19 mouse cellular contexts compared by ENCODE assay signal in genomic region chr6:22937126-22937525, GRCm38 (mm10).
DNase-seq lines count a peak whose midpoint lies in the region; ATAC-seq and TF ChIP-seq lines count a peak whose summit lies in the region.
"Had no signal": no experiment of that assay in that cellular context is flagged by ENCODE, and none has a peak within 500 bp of the region (broad histone marks: within the 10 kb centered on the region; RNA-seq: fewer than 3 reads in every experiment).

No protein-coding gene starts in this region.

- 0 out of 2 replicates have a peak overlapping the region, but pooled peaks have one; percentile 14 for H3K27ac ChIP-seq in forebrain, embryonic 15.5 days (replicated peaks)
- H3K27ac ChIP-seq in forebrain, embryonic 16.5 days (ENCODE audit: low read length): no peak overlapping the region
- peak overlapping the region; percentile 51 for H3K27ac ChIP-seq in midbrain, embryonic 13.5 days
- H3K27ac ChIP-seq in midbrain, embryonic 10.5 days (replicated peaks): no peak overlapping the region
- H3K27ac ChIP-seq in hindbrain, embryonic 16.5 days (ENCODE audit: low read depth, low read length): peak overlapping the region; percentile 51
- H3K27ac ChIP-seq in hindbrain, postnatal 0 days: no peak overlapping the region
- H3K27ac ChIP-seq: embryonic facial prominence, embryonic 13.5 days; forebrain, embryonic 13.5 days; heart, adult 2 months; heart, embryonic 15.5 days had no signal

- WGBS in forebrain, embryonic 15.5 days: 34% methylated on average over 4 of the region's 4 CpGs
- 25% methylated on average over 4 of the region's 4 CpGs for WGBS in forebrain, embryonic 16.5 days
- WGBS in midbrain, embryonic 13.5 days: 33% methylated on average over 4 of the region's 4 CpGs
- 75% methylated on average over 4 of the region's 4 CpGs for WGBS in midbrain, embryonic 10.5 days
- 45% methylated on average over 4 of the region's 4 CpGs for WGBS in hindbrain, embryonic 16.5 days
- WGBS in hindbrain, postnatal 0 days: 43% methylated on average over 4 of the region's 4 CpGs

- no peak for ATAC-seq in forebrain, embryonic 15.5 days (replicated peaks)
- no peak for ATAC-seq in forebrain, embryonic 16.5 days
- ATAC-seq in midbrain, embryonic 13.5 days: peak; percentile 61
- 0 out of 2 replicates have a peak, but pooled peaks have one; percentile 43 for ATAC-seq in hindbrain, embryonic 16.5 days
- peak; percentile 31; the same call in 1 of the 2 replicates for ATAC-seq in hindbrain, postnatal 0 days

- no peak overlapping the region for H3K4me2 ChIP-seq in forebrain, embryonic 15.5 days (replicated peaks)
- H3K4me2 ChIP-seq in forebrain, embryonic 16.5 days (ENCODE audit: low read length): no peak overlapping the region
- H3K4me2 ChIP-seq in midbrain, embryonic 13.5 days (replicated peaks): no peak overlapping the region
- no peak overlapping the region for H3K4me2 ChIP-seq in hindbrain, embryonic 16.5 days (ENCODE audit: low read length)
- H3K4me2 ChIP-seq in hindbrain, postnatal 0 days (ENCODE audit: low read depth, low read length): no peak overlapping the region
- H3K4me2 ChIP-seq: embryonic facial prominence, embryonic 13.5 days; forebrain, embryonic 13.5 days; heart, embryonic 11.5 days; heart, embryonic 15.5 days had no signal

- no peak for TF ChIP-seq CTCF in hindbrain, postnatal 0 days (IDR thresholded peaks at IDR 0.05; ENCODE audit: low read depth)

- no peaks in the 10 kb centered on the region for H3K36me3 ChIP-seq in forebrain, embryonic 15.5 days
- H3K36me3 ChIP-seq in forebrain, embryonic 16.5 days (ENCODE audit: control insufficient read depth, insufficient read depth): no peaks in the 10 kb centered on the region
- H3K36me3 ChIP-seq in midbrain, embryonic 13.5 days: no peaks in the 10 kb centered on the region
- no peaks in the 10 kb centered on the region for H3K36me3 ChIP-seq in midbrain, embryonic 10.5 days
- no peaks in the 10 kb centered on the region for H3K36me3 ChIP-seq in hindbrain, embryonic 16.5 days (ENCODE audit: control insufficient read depth, insufficient read depth, low read length)
- no peaks in the 10 kb centered on the region for H3K36me3 ChIP-seq in hindbrain, postnatal 0 days (ENCODE audit: insufficient read depth, low read length)
- H3K36me3 ChIP-seq: embryonic facial prominence, embryonic 13.5 days; heart, embryonic 15.5 days had no signal

- peaks cover 38% of the 10 kb centered on the region for H3K4me1 ChIP-seq in forebrain, embryonic 15.5 days
- H3K4me1 ChIP-seq in forebrain, embryonic 16.5 days (replicated peaks; ENCODE audit: control insufficient read depth, insufficient read depth, low read length): peaks cover 31% of the 10 kb centered on the region
- H3K4me1 ChIP-seq in midbrain, embryonic 13.5 days (replicated peaks): peaks cover 16% of the 10 kb centered on the region
- peaks cover 10% of the 10 kb centered on the region; the same call in 1 of the 2 replicates for H3K4me1 ChIP-seq in midbrain, embryonic 10.5 days
- peaks cover 10% of the 10 kb centered on the region for H3K4me1 ChIP-seq in hindbrain, embryonic 16.5 days (ENCODE audit: control insufficient read depth, insufficient read depth, low read depth, low read length)
- H3K4me1 ChIP-seq in hindbrain, postnatal 0 days (ENCODE audit: insufficient read depth, low read length): peaks cover 8% of the 10 kb centered on the region; the same call in 1 of the 2 replicates
- H3K4me1 ChIP-seq: embryonic facial prominence, embryonic 13.5 days; heart, embryonic 15.5 days had no signal

- H3K4me3 ChIP-seq in forebrain, embryonic 15.5 days: no peak overlapping the region
- no peak overlapping the region for H3K4me3 ChIP-seq in forebrain, embryonic 16.5 days (replicated peaks; ENCODE audit: low read length)
- no peak overlapping the region for H3K4me3 ChIP-seq in midbrain, embryonic 13.5 days (replicated peaks)
- no peak overlapping the region for H3K4me3 ChIP-seq in midbrain, embryonic 10.5 days
- no peak overlapping the region for H3K4me3 ChIP-seq in hindbrain, embryonic 16.5 days (ENCODE audit: low read length)
- H3K4me3 ChIP-seq in hindbrain, postnatal 0 days (ENCODE audit: low read length): no peak overlapping the region
- H3K4me3 ChIP-seq: embryonic facial prominence, embryonic 13.5 days; forebrain, embryonic 13.5 days; heart, adult 2 months; heart, embryonic 15.5 days had no signal

- DNase-seq in midbrain, embryonic 10.5 days (ENCODE audit: low spot score): no peak
- DNase-seq in hindbrain, postnatal 0 days (ENCODE audit: low spot score): peak; percentile 14
- DNase-seq in layer of hippocampus, postnatal 36 days: no peak
- DNase-seq in ovary, postnatal 10 days (ENCODE audit: low spot score): no peak
- DNase-seq: adrenal gland, adult 2 months; adrenal gland, postnatal 25 days; cerebellum, adult 2 months; cerebellum, postnatal 36 days; gastrocnemius, postnatal 14 days; heart, adult 2 months; heart, postnatal 14 days had no signal

- no peaks in the 10 kb centered on the region for H3K9me3 ChIP-seq in forebrain, embryonic 15.5 days
- H3K9me3 ChIP-seq in forebrain, embryonic 16.5 days (ENCODE audit: control insufficient read depth, low read length): no peaks in the 10 kb centered on the region
- H3K9me3 ChIP-seq in midbrain, embryonic 13.5 days: no peaks in the 10 kb centered on the region
- H3K9me3 ChIP-seq in midbrain, embryonic 10.5 days (replicated peaks): no peaks in the 10 kb centered on the region
- H3K9me3 ChIP-seq in hindbrain, embryonic 16.5 days (ENCODE audit: control insufficient read depth, low read length): no peaks in the 10 kb centered on the region
- no peaks in the 10 kb centered on the region for H3K9me3 ChIP-seq in hindbrain, postnatal 0 days (ENCODE audit: low read length)
- H3K9me3 ChIP-seq: embryonic facial prominence, embryonic 13.5 days; forebrain, embryonic 13.5 days; heart, embryonic 15.5 days had no signal

- H3K9ac ChIP-seq in forebrain, embryonic 15.5 days (replicated peaks): no peak overlapping the region
- H3K9ac ChIP-seq in forebrain, embryonic 16.5 days (replicated peaks; ENCODE audit: low read depth, low read length): no peak overlapping the region; the same call in 1 of the 2 replicates
- H3K9ac ChIP-seq in midbrain, embryonic 13.5 days (replicated peaks): no peak overlapping the region
- H3K9ac ChIP-seq in hindbrain, embryonic 16.5 days (ENCODE audit: low read depth, low read length): no peak overlapping the region
- H3K9ac ChIP-seq in hindbrain, postnatal 0 days (replicated peaks; ENCODE audit: low read length): no peak overlapping the region
- H3K9ac ChIP-seq: embryonic facial prominence, embryonic 13.5 days; forebrain, embryonic 13.5 days; heart, embryonic 15.5 days had no signal

- no peaks in the 10 kb centered on the region for H3K27me3 ChIP-seq in forebrain, embryonic 15.5 days
- no peaks in the 10 kb centered on the region for H3K27me3 ChIP-seq in forebrain, embryonic 16.5 days (replicated peaks; ENCODE audit: control insufficient read depth, insufficient read depth, low read length)
- H3K27me3 ChIP-seq in midbrain, embryonic 13.5 days: no peaks in the 10 kb centered on the region
- no peaks in the 10 kb centered on the region for H3K27me3 ChIP-seq in midbrain, embryonic 10.5 days (ENCODE audit: low read depth, poor library complexity, severe bottlenecking)
- no peaks in the 10 kb centered on the region for H3K27me3 ChIP-seq in hindbrain, embryonic 16.5 days (replicated peaks; ENCODE audit: control insufficient read depth, insufficient read depth, low read length)
- no peaks in the 10 kb centered on the region for H3K27me3 ChIP-seq in hindbrain, postnatal 0 days (ENCODE audit: insufficient read depth, low read length)
- H3K27me3 ChIP-seq: embryonic facial prominence, embryonic 13.5 days; forebrain, embryonic 13.5 days; heart, embryonic 15.5 days had no signal

Comparison
In these comparisons a context has a peak if more than half of its experiments do, and no peak if none do; other contexts are left out.
1. H3K27ac ChIP-seq: peak in forebrain, embryonic 15.5 days (single experiment), midbrain, embryonic 13.5 days (single experiment) and hindbrain, embryonic 16.5 days (single experiment); none in forebrain, embryonic 16.5 days (single experiment), midbrain, embryonic 10.5 days (single experiment) and hindbrain, postnatal 0 days (single experiment).
2. ATAC-seq: peak in midbrain, embryonic 13.5 days (single experiment), hindbrain, embryonic 16.5 days (single experiment) and hindbrain, postnatal 0 days (single experiment); none in forebrain, embryonic 15.5 days (single experiment) and forebrain, embryonic 16.5 days (single experiment).